Mouse (Mus musculus) C2C12 (cell line): ENCODE measurements around the gene Cdk13.

Experiments
- CEBPB ChIP-seq: IDR thresholded peaks from one replicate; pipeline ENCODE4 v1.6.1; 2011; ENCODE audit warnings: low read depth, mild to moderate bottlenecking, control low read depth, moderate library complexity
- CTCF ChIP-seq: IDR thresholded peaks from one replicate; pipeline ENCODE4 v1.5.1; 2011; ENCODE audit not compliant: control insufficient read depth, insufficient read depth, insufficient read length
- MAX ChIP-seq: IDR thresholded peaks from one replicate; pipeline ENCODE4 v1.6.1; 2011; ENCODE audit warnings: mild to moderate bottlenecking, control low read depth
- MYOD1 ChIP-seq: IDR thresholded peaks from one replicate; pipeline ENCODE4 v1.6.1; 2011; ENCODE audit warnings: low read depth; ENCODE audit not compliant: control insufficient read depth, insufficient read length
- USF1 ChIP-seq: IDR thresholded peaks from one replicate; pipeline ENCODE4 v1.6.1; 2011; ENCODE audit warnings: low read depth, mild to moderate bottlenecking, control low read depth, moderate library complexity

DNA sequence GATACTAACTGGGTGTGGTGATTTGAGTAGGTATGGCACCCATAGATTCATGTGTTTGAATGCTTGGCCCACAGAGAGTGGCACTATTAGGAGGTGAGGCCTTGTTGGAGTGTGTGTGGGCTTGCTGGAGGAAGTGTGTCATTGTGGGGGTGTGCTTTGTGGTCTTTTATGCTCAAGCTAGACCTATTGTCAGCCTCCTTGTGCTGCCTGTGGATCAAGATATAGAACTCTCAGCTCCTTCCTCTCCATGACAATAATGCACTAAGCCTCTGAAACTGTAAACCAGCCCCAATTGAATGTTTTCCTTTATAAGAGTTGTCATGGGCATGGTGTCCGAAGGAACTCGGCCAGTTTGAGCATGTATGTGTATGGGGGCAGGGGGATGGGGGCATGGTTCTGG lies 38.4 kb upstream of the Cdk13 start:
- no peak for TF ChIP-seq MYOD1
- TF ChIP-seq MAX, result no peak
- no peak for TF ChIP-seq CTCF
- no peak for TF ChIP-seq CEBPB
- TF ChIP-seq USF1, result no peak
